18 mouse cellular contexts compared by ENCODE assay signal in the genomic region with DNA sequence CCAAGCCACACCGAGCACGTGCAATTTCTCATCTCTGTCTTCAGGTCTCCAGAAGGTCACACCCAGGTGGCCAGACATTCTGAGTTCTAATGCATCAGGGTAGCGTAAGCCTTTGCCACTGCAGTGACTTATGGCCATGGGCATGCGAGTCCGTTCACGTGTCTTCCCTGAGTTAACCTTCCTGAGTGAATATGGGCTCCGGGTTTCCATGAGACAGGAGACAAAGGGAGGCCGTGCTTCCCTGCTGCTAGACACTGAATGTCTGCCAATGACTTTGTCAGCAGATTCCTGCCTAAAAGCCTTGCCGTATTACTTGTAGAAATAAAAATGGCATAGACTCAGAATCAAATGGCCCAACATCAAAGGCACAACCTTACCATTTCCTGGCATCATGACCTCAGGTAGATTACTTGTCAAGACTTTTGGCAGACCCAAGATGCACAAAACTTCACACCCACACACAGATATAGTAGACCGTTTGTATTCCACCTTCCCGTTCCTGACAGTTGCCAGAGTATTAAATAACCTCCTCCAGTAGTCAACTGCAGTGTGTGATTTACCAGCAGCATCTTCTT.
DNase-seq lines count a peak whose midpoint lies in the region; ATAC-seq and TF ChIP-seq lines count a peak whose summit lies in the region.
"Had no signal": no experiment of that assay in that cellular context is flagged by ENCODE, and none has a peak within 500 bp of the region (broad histone marks: within the 10 kb centered on the region; RNA-seq: fewer than 3 reads in every experiment).

No protein-coding gene starts in this region.

- ATAC-seq in forebrain, postnatal 0 days = peak; percentile 29; the same call in 1 of the 2 replicates
- ATAC-seq in forebrain, embryonic 14.5 days = no peak
- peak; percentile 31 for ATAC-seq in lung, embryonic 15.5 days (ENCODE audit: borderline replicate concordance, extremely low read depth, low FRiP score, low TSS enrichment)
- ATAC-seq in lung, postnatal 0 days = no peak
- ATAC-seq: forebrain, embryonic 15.5 days; inflammation-experienced regulatory T-cells, adult 6 months; midbrain, embryonic 16.5 days had no signal

- H3K9ac ChIP-seq in forebrain, postnatal 0 days = no peak overlapping the region
- H3K9ac ChIP-seq in forebrain, embryonic 14.5 days (ENCODE audit: low read length) = no peak overlapping the region
- no peak overlapping the region for H3K9ac ChIP-seq in lung, embryonic 15.5 days
- no peak overlapping the region for H3K9ac ChIP-seq in lung, postnatal 0 days (replicated peaks; ENCODE audit: low read depth)
- H3K9ac ChIP-seq: forebrain, embryonic 15.5 days; neural tube, embryonic 12.5 days; stomach, embryonic 15.5 days had no signal

- H3K27ac ChIP-seq in forebrain, postnatal 0 days (ENCODE audit: low read depth, low read length) = no peak overlapping the region
- no peak overlapping the region for H3K27ac ChIP-seq in forebrain, embryonic 14.5 days (ENCODE audit: low read depth, low read length)
- H3K27ac ChIP-seq in lung, embryonic 15.5 days = no peak overlapping the region
- no peak overlapping the region for H3K27ac ChIP-seq in lung, postnatal 0 days (ENCODE audit: low read length)
- H3K27ac ChIP-seq: forebrain, embryonic 15.5 days; neural tube, embryonic 12.5 days; stomach, embryonic 15.5 days had no signal

- no peak for TF ChIP-seq CTCF in forebrain, postnatal 0 days (IDR thresholded peaks at IDR 0.05; ENCODE audit: low read depth)
- no peak for TF ChIP-seq CTCF in lung, postnatal 0 days (IDR thresholded peaks at IDR 0.05)

- 72% methylated on average over 11 of the region's 11 CpGs for WGBS in forebrain, postnatal 0 days
- 87% methylated on average over 11 of the region's 11 CpGs for WGBS in forebrain, embryonic 14.5 days
- WGBS in lung, embryonic 15.5 days = 66% methylated on average over 11 of the region's 11 CpGs
- 65% methylated on average over 11 of the region's 11 CpGs for WGBS in lung, postnatal 0 days

- H3K4me3 ChIP-seq in forebrain, postnatal 0 days (ENCODE audit: low read depth, low read length) = no peak overlapping the region
- no peak overlapping the region for H3K4me3 ChIP-seq in forebrain, embryonic 14.5 days (ENCODE audit: low read depth, low read length)
- H3K4me3 ChIP-seq in lung, embryonic 15.5 days = no peak overlapping the region
- no peak overlapping the region for H3K4me3 ChIP-seq in lung, postnatal 0 days (ENCODE audit: low read depth, low read length)
- H3K4me3 ChIP-seq: forebrain, embryonic 15.5 days; megakaryocyte, embryonic 14.5 days; neural tube, embryonic 12.5 days; stomach, embryonic 15.5 days had no signal

- H3K27me3 ChIP-seq in forebrain, postnatal 0 days (ENCODE audit: insufficient read depth, low read length) = no peaks in the 10 kb centered on the region
- no peaks in the 10 kb centered on the region for H3K27me3 ChIP-seq in forebrain, embryonic 14.5 days (replicated peaks; ENCODE audit: control insufficient read depth, insufficient read depth, low read length)
- no peaks in the 10 kb centered on the region for H3K27me3 ChIP-seq in lung, embryonic 15.5 days
- no peaks in the 10 kb centered on the region for H3K27me3 ChIP-seq in lung, postnatal 0 days (replicated peaks; ENCODE audit: insufficient read depth, low read length)
- H3K27me3 ChIP-seq: forebrain, embryonic 15.5 days; megakaryocyte, embryonic 14.5 days; neural tube, embryonic 12.5 days; stomach, embryonic 15.5 days had no signal

- TF ChIP-seq EP300 in lung, postnatal 0 days (IDR thresholded peaks at IDR 0.05) = no peak

- no peak for DNase-seq in forebrain, postnatal 0 days
- no peak for DNase-seq in forebrain, embryonic 14.5 days (ENCODE audit: low spot score)
- no peak for DNase-seq in lung, postnatal 0 days (ENCODE audit: low spot score)
- DNase-seq in cerebellum, adult 8-10 months = peak; percentile 38
- DNase-seq in gonadal fat pad, adult 2 months (ENCODE audit: low read depth) = peak; percentile 85
- no peak for DNase-seq in c-Kit-positive CD71-positive TER-119-positive erythroid progenitor cells, embryonic 14.5 days (ENCODE audit: low spot score)
- no peak for DNase-seq in spleen, adult 12 weeks (ENCODE audit: low spot score)
- DNase-seq: embryo, embryonic 11 days; liver; lung, adult 18-20 months; thymus, postnatal 14 days had no signal

- H3K36me3 ChIP-seq in forebrain, postnatal 0 days (ENCODE audit: insufficient read depth) = peaks cover 2% of the 10 kb centered on the region; the same call in 1 of the 2 replicates
- 0 out of 2 replicates have a peak, but pooled peaks cover 3% of the 10 kb centered on the region for H3K36me3 ChIP-seq in forebrain, embryonic 14.5 days (ENCODE audit: control insufficient read depth, insufficient read depth, low read length)
- no peaks in the 10 kb centered on the region for H3K36me3 ChIP-seq in lung, embryonic 15.5 days
- no peaks in the 10 kb centered on the region for H3K36me3 ChIP-seq in lung, postnatal 0 days (ENCODE audit: insufficient read depth, low read length)
- H3K36me3 ChIP-seq: neural tube, embryonic 12.5 days; stomach, embryonic 15.5 days had no signal

- no peaks in the 10 kb centered on the region for H3K9me3 ChIP-seq in forebrain, postnatal 0 days (ENCODE audit: low read length)
- no peaks in the 10 kb centered on the region for H3K9me3 ChIP-seq in forebrain, embryonic 14.5 days (replicated peaks; ENCODE audit: control insufficient read depth, low read length)
- H3K9me3 ChIP-seq in lung, embryonic 15.5 days = no peaks in the 10 kb centered on the region
- no peaks in the 10 kb centered on the region for H3K9me3 ChIP-seq in lung, postnatal 0 days (ENCODE audit: low read length)
- H3K9me3 ChIP-seq: forebrain, embryonic 15.5 days; neural tube, embryonic 12.5 days; stomach, embryonic 15.5 days had no signal

- H3K4me1 ChIP-seq in forebrain, postnatal 0 days (ENCODE audit: insufficient read depth) = no peaks in the 10 kb centered on the region
- H3K4me1 ChIP-seq in forebrain, embryonic 14.5 days (ENCODE audit: control insufficient read depth, insufficient read depth, low read length) = no peaks in the 10 kb centered on the region
- H3K4me1 ChIP-seq in lung, embryonic 15.5 days = peaks cover 10% of the 10 kb centered on the region
- H3K4me1 ChIP-seq in lung, postnatal 0 days (ENCODE audit: insufficient read depth, low read depth, low read length) = peaks cover 4% of the 10 kb centered on the region
- H3K4me1 ChIP-seq: forebrain, embryonic 15.5 days; megakaryocyte, embryonic 14.5 days; neural tube, embryonic 12.5 days; stomach, embryonic 15.5 days had no signal

- no peak overlapping the region for H3K4me2 ChIP-seq in forebrain, postnatal 0 days (ENCODE audit: low read depth)
- no peak overlapping the region for H3K4me2 ChIP-seq in forebrain, embryonic 14.5 days (ENCODE audit: low read length)
- H3K4me2 ChIP-seq in lung, embryonic 15.5 days = no peak overlapping the region
- H3K4me2 ChIP-seq in lung, postnatal 0 days (replicated peaks; ENCODE audit: low read depth, low read length) = no peak overlapping the region
- H3K4me2 ChIP-seq: forebrain, embryonic 15.5 days; neural tube, embryonic 12.5 days; stomach, embryonic 15.5 days had no signal

Comparison
In these comparisons a context has a peak if more than half of its experiments do, and no peak if none do; other contexts are left out.
1. ATAC-seq: peak in forebrain, postnatal 0 days (single experiment) and lung, embryonic 15.5 days (single experiment); none in forebrain, embryonic 14.5 days (single experiment) and lung, postnatal 0 days (single experiment).
2. DNase-seq: peak in cerebellum, adult 8-10 months (single experiment) and gonadal fat pad, adult 2 months (single experiment); none in forebrain, postnatal 0 days (single experiment), forebrain, embryonic 14.5 days (single experiment), lung, postnatal 0 days (single experiment), c-Kit-positive CD71-positive TER-119-positive erythroid progenitor cells, embryonic 14.5 days (single experiment) and spleen, adult 12 weeks (single experiment).